Mouse (Mus musculus) lung, embryonic 14.5 days (tissue): ENCODE data around the gene Myof. TPM values are rescaled to one million over a fixed set of nuclear protein-coding genes. Genes with fewer than 3 reads are reported as not detected.
A peak's percentile ranks its signal among the peaks of the same experiment; 100 is the strongest.

Source experiments
- ATAC-seq: fragments of 200-750 bp; cut with Nextera tagmentation; 2 replicates; pipeline ENCODE4 v1.8.0; 2017; ENCODE audit warnings: mild to moderate bottlenecking, moderate TSS enrichment, moderate library complexity; ENCODE audit not compliant: insufficient read depth
- DNase-seq: peaks from one replicate; pipeline ENCODE4 v3.0.0-alpha.2; 2015
- H3K27ac ChIP-seq: fragments of 300-500 bp; sonication (generic); 2 replicates; pipeline ENCODE4 v1.5.1; 2014; ENCODE audit warnings: low read depth, mild to moderate bottlenecking, moderate library complexity
- H3K27me3 ChIP-seq: fragments of 300-500 bp; sonication (generic); 2 replicates; pipeline ENCODE4 v1.6.1; 2014; ENCODE audit warnings: low read length, control low read depth; ENCODE audit not compliant: insufficient read depth
- H3K36me3 ChIP-seq: fragments of 300-500 bp; sonication (generic); 2 replicates; pipeline ENCODE4 v1.6.1; 2014; ENCODE audit warnings: control low read depth; ENCODE audit not compliant: insufficient read depth
- H3K4me1 ChIP-seq: fragments of 300-500 bp; sonication (generic); 2 replicates; pipeline ENCODE4 v1.6.1; 2014; ENCODE audit warnings: antibody characterized with exemption, control low read depth; ENCODE audit not compliant: insufficient read depth
- H3K4me2 ChIP-seq: fragments of 300-500 bp; sonication (generic); 2 replicates; pipeline ENCODE4 v1.6.1; 2014; ENCODE audit warnings: mild to moderate bottlenecking
- H3K4me3 ChIP-seq: fragments of 300-500 bp; sonication (generic); 2 replicates; pipeline ENCODE4 v1.5.1; 2014; ENCODE audit warnings: low read depth, low read length
- H3K9ac ChIP-seq: fragments of 300-500 bp; sonication (generic); 2 replicates; pipeline ENCODE4 v1.6.1; 2014
- H3K9me3 ChIP-seq: fragments of 300-500 bp; sonication (generic); 2 replicates; pipeline ENCODE4 v1.6.1; 2016; ENCODE audit warnings: low read depth, low read length, control low read depth
- CTCF ChIP-seq: IDR thresholded peaks from 2 replicates; pipeline ENCODE4 v1.5.1; 2016; ENCODE audit warnings: antibody characterized with exemption, low read depth
- WGBS: fragments of 180-500 bp; shearing (Covaris S2); extraction: QIAGEN DNeasy Blood & Tissue Kit; methylation state at CpG from one replicate; pipeline ENCODE4 v1.1.7; 2014; 5-methylcytosine and 5-hydroxymethylcytosine counted together
- polyA plus RNA-seq: library from polyadenylated mRNA; unstranded; fragments of >200 nt; fragmentation: Nextera tagmentation; extraction: Ambion mirVana; gene quantifications from 2 replicates; pipeline ENCODE4 v1.2.1, GENCODE M21; 2014

Myof gene
- polyA plus RNA-seq, 1 experiment from 2014 or later = 41.0 TPM

DNA sequence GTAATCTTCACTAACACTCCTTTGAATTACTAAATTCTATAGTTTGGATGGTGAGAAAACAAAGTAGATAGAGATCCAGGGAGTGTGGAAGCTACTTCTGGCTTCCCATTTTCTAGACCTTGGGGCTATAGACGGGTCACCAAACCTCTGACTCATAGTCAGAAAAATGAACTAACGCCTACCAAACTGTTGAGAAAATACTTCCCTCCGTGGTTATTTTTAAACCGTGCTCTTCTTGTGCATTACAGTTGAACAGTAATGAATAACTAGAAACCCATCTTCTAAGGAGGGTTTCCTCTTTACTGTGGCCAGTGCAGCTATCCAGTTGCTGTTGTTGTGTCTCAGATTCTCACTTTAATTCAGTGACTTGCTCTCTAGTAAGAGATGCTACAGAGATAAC is 20.7 kb downstream of the Myof start:
- peaks cover 27% of the 10 kb centered on the region for H3K4me1 ChIP-seq
- DNase-seq (no peak), ATAC-seq (no peak)
- H3K4me3 ChIP-seq = no peak overlapping the region
- no peak for TF ChIP-seq CTCF
- H3K9me3 ChIP-seq = no peaks in the 10 kb centered on the region
- no peak overlapping the region for H3K9ac ChIP-seq
- 44% methylated on average over 4 of the region's 4 CpGs for WGBS
- H3K36me3 ChIP-seq = peaks cover 11% of the 10 kb centered on the region; the same call in 1 of the 2 replicates
- no peaks in the 10 kb centered on the region for H3K27me3 ChIP-seq
- H3K27ac ChIP-seq = no peak overlapping the region
- no peak overlapping the region for H3K4me2 ChIP-seq

GRCm38 (mm10) chr19:38015873-38016254 is 27.5 kb downstream of the Myof start:
- H3K9me3 ChIP-seq = no peaks in the 10 kb centered on the region
- no peak for TF ChIP-seq CTCF
- no peaks in the 10 kb centered on the region for H3K27me3 ChIP-seq
- H3K4me3 ChIP-seq = no peak overlapping the region
- no peak overlapping the region for H3K4me2 ChIP-seq
- peak; percentile 63; the same call in 1 of the 2 replicates for ATAC-seq
- 46% methylated on average over 1 of the region's 1 CpGs for WGBS
- H3K27ac ChIP-seq = peak overlapping the region; percentile 87
- H3K9ac ChIP-seq = no peak overlapping the region
- no peak for DNase-seq
- H3K4me1 ChIP-seq = no peaks in the 10 kb centered on the region; the same call in 1 of the 2 replicates
- H3K36me3 ChIP-seq = no peaks in the 10 kb centered on the region

DNA sequence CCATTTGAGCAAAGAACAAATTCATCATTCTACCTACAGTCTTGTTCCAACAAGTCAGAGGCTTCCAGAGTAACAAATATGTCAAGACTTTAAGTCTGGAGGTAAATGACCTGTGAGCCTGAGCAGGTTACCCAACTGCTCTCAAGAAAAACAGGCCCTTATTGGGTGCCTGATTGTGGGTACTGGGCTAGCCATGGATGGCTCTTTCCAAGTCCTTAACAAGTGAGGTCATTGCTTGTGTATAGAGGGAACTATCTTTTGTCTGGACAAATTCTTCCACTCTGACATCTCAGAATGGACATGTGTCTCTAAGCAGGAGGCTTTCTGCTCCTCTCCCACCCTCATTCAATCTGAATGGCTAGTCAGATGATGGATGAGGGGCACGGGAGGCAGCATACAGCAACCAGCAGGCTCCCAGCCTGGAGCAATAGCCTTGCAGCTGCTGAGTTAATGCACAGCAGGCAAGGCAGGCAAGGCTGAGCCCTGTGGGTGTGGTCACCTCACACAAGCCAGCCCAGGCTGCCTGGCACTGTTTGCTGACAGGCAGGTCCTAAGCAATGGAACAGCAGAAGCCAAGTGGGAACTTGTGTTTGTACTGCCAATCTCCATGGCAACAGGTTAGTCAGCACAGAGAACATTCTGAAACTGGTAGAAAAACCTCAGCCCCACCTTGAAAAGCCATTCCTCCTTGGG is 28.1 kb downstream of the Myof start:
- H3K27ac ChIP-seq = peak overlapping the region; percentile 87
- H3K9me3 ChIP-seq = no peaks in the 10 kb centered on the region
- ATAC-seq (peak; percentile 99), DNase-seq (peak; percentile 81)
- TF ChIP-seq CTCF = no peak
- no peaks in the 10 kb centered on the region for H3K27me3 ChIP-seq
- 4% methylated on average over 1 of the region's 1 CpGs for WGBS
- H3K4me1 ChIP-seq = no peaks in the 10 kb centered on the region; the same call in 1 of the 2 replicates
- no peaks in the 10 kb centered on the region for H3K36me3 ChIP-seq
- no peak overlapping the region; the same call in 1 of the 2 replicates for H3K9ac ChIP-seq
- no peak overlapping the region for H3K4me2 ChIP-seq
- H3K4me3 ChIP-seq = no peak overlapping the region

DNA sequence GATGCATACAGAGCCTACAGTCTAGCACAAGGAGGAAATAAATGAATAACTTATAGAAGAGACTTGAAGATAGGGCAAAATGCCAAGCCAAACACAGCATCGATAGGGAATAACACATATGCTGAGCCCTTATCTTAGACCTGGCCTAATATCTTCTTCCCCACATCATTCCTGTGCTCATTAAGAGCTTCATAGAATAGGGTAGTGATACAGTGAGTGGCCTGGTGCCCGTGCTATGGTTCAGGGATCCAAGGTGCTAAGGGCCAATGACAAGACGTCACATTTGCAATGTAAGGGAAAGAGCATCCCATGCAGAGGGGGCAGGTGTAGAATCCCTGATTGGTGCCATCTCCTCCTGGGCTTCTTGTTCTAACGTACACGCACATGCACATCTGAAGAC is 28.9 kb downstream of the Myof start:
- Histone ChIP-seq H3K4me2 (no peak overlapping the region), H3K36me3 (no peaks in the 10 kb centered on the region), H3K27ac (peak overlapping the region; percentile 65; the same call in 1 of the 2 replicates), H3K4me3 (no peak overlapping the region), H3K9ac (no peak overlapping the region), H3K9me3 (no peaks in the 10 kb centered on the region), H3K27me3 (no peaks in the 10 kb centered on the region), H3K4me1 (no peaks in the 10 kb centered on the region; the same call in 1 of the 2 replicates)
- WGBS = 69% methylated on average over 5 of the region's 5 CpGs
- DNase-seq = no peak
- no peak for TF ChIP-seq CTCF
- ATAC-seq = no peak

DNA sequence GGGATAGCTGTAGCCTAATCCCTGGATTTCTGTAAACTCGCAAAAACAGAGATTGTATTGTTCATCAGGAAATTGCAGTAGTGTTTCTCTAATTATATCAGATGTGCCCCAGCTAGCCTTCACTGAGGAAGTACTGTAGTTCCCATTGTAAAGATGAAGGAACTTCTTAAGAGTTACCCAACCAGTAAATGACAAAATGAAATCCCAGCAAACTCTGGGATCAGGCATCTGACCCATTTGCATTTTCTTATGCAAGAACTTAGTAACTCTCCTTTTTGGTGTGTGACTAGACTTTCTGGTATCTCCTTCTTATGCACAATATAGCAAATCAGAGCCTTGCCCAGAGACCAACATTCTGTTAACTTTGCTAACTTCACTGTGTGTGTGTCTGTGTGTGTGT is 32.0 kb downstream of the Myof start:
- Histone ChIP-seq H3K4me1 (no peaks in the 10 kb centered on the region; the same call in 1 of the 2 replicates), H3K4me3 (no peak overlapping the region), H3K9ac (no peak overlapping the region), H3K4me2 (no peak overlapping the region), H3K36me3 (no peaks in the 10 kb centered on the region), H3K27ac (no peak overlapping the region), H3K27me3 (no peaks in the 10 kb centered on the region), H3K9me3 (no peaks in the 10 kb centered on the region)
- ATAC-seq (no peak), DNase-seq (no peak)
- TF ChIP-seq CTCF = no peak
- WGBS = 69% methylated on average over 1 of the region's 1 CpGs

DNA sequence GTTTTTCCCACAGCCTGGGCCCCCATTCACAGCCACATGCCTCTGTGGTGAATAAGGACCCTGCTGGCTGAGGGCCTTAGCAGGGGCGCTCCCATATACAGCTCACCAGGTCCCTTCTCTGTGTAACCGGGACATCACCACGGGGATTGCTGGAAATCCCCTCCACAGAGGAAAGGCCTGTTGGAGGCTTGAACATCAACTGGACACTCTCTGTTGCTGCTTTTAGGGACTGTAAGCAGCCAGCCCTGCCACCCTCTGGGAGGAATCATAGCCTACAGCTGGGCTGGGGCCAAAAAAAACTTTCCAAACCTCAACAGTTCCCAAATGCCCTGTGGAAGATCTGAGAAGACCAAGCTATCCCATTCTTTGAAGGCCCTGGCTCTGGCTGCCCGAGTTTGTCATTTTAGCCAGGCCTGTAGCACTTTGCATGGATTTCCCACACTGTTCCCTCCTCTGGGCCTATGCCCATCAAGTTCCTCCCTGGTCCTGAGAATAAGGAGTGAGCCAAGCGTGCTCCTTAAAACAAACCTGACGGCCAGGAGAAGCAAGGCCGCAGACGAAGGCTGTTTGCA is 38.5 kb downstream of the Myof start:
- no peak overlapping the region for H3K4me2 ChIP-seq
- no peak overlapping the region for H3K9ac ChIP-seq
- DNase-seq (peak; percentile 76), ATAC-seq (peak; percentile 48; the same call in 1 of the 2 replicates)
- H3K9me3 ChIP-seq = no peaks in the 10 kb centered on the region
- H3K36me3 ChIP-seq = no peaks in the 10 kb centered on the region
- no peak overlapping the region for H3K4me3 ChIP-seq
- H3K27ac ChIP-seq = peak overlapping the region; percentile 73
- H3K4me1 ChIP-seq = peaks cover 18% of the 10 kb centered on the region
- H3K27me3 ChIP-seq = no peaks in the 10 kb centered on the region
- 63% methylated on average over 8 of the region's 8 CpGs for WGBS
- TF ChIP-seq CTCF = peak; percentile 35; the same call in 1 of the 2 replicates

GRCm38 (mm10) chr19:38003671-38004521 is 39.5 kb downstream of the Myof start:
- Histone ChIP-seq H3K9ac (no peak overlapping the region), H3K4me1 (peaks cover 18% of the 10 kb centered on the region), H3K4me2 (no peak overlapping the region), H3K27ac (peak overlapping the region; percentile 73), H3K4me3 (no peak overlapping the region), H3K9me3 (no peaks in the 10 kb centered on the region), H3K36me3 (no peaks in the 10 kb centered on the region), H3K27me3 (no peaks in the 10 kb centered on the region)
- DNase-seq (peak; percentile 46), ATAC-seq (peak; percentile 52)
- no peak for TF ChIP-seq CTCF
- 36% methylated on average over 24 of the region's 24 CpGs for WGBS
